Mouse (Mus musculus): ENCODE measurements around the gene Rft1.

Rft1 gene

GRCm38 (mm10) chr14:30653943-30654659 is at the start of gene Rft1:
Rft1 (plus strand) TSS chr14:30654360.
- DNase-seq (ENCODE audit: low spot score) = peak; percentile 93

- no peak for DNase-seq (ENCODE audit: low spot score)
Measured at GRCm38 (mm10) chr14:30606817-30607216, 47.3 kb upstream of the Rft1 start.

DNA sequence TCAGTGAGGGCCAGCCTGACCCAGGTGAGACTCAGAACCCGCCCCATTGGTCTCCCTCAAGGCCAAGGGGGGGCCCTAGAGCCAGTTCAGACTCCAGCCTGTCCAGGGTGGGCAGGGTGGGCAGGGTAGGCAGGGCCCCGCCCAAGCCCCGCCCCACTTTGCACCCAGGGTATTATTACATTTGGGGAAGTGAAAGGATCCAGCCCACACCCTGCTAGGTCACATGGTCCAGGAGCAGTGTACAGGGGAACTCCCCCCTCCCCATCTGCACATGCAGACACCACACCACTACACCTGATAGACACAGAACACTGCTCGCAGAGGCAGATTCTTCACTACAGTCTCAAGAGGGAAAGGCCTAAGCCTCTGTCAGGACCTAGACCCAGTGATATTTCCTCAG is 46.5 kb upstream of the Rft1 start:
- no peak for DNase-seq (ENCODE audit: low spot score)

DNA sequence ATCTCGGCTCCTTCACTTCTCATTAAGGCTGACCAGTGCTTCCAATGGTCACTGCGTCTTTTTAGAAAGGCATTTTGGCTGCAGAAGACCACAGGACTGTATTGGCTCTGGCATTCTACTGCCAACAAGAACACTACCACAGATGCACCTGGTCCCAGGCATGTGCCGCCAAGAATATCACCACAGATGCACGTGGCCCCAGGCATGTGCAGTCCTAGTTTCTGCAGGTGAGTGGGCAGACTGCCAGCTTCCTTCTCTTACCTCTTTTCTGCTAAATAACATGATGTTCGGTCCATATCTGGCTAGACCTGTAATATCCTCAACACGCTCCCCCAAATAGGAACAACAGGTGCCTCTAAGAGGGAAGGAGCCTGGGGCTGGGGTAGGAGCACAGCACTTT is 46.0 kb upstream of the Rft1 start:
- no peak for DNase-seq (ENCODE audit: low spot score)

- no peak for DNase-seq (ENCODE audit: low spot score)
Measured at GRCm38 (mm10) chr14:30609499-30609898, 44.7 kb upstream of the Rft1 start.

DNA sequence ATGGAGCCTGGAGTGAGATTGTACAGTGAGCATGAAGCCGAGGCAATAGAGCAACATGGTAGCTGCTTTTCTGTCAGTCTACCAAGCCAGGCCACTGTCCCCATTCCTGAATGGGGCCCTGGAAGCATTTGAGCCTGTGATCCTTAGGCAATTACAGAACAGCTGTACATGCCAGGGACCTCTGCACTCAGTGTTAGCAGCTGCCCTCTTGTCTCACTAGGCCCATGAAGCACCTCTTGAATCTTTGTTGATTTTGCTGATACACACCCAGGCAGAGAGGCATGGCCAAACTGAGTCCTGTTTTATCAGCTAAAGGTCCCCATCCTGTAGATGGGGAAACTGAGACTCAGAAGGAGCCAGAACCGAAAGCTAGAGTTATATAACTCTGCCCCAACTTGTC is 43.9 kb upstream of the Rft1 start:
- DNase-seq (ENCODE audit: low spot score) = no peak

- DNase-seq (ENCODE audit: low spot score) = no peak
Measured at GRCm38 (mm10) chr14:30610940-30611339, 43.2 kb upstream of the Rft1 start.

DNA sequence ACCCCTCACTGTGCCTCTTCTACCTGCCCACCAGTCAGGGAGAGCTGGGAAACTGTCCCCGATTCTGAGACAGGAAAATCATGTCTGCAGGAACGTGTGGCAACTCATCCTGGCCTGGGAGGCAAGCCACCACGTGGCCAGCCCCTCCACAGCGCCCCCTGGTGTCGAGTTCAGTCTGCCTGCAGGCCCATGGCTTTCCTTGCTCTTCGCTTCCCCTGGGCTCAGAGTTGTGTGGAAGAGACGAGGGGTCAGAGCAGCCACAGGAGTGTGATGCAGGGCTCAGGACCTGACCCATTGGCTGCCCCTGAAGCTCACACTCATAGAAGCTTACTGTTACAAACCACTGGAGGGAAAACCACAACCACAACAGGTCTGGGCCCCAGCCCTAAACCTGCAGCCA is 41.6 kb upstream of the Rft1 start:
- DNase-seq (ENCODE audit: low spot score) = no peak

- no peak for DNase-seq (ENCODE audit: low spot score)
Measured at GRCm38 (mm10) chr14:30612962-30613715, 41.0 kb upstream of the Rft1 start.

- DNase-seq (ENCODE audit: low spot score) = no peak
Measured at GRCm38 (mm10) chr14:30616751-30617150, 37.4 kb upstream of the Rft1 start.

DNA sequence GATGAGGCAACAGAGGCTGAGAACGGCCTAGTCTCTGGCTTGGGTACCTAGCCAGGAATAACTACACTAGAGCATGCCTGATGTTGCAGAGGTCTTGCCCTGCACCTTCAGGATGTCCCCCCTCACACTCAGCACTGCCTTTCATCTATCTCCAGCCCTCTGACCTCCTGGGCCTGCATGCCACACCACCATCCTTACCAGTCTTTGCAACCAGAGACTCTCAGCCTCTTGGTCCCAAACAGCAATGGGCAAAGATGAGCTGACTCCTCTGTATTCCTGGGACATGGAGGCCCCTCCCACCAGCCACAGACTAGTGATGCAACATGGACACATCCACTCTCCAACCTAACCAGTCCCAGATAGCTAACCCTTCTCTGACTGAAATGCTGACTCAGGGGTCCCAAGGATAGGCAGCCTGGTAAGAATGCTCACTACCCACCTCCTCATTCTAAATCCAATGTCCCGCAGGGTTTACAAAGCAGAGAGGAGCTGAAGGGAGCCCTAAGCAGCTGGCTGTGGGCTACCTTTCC is 35.3 kb upstream of the Rft1 start:
- DNase-seq (ENCODE audit: low spot score) = no peak

DNA sequence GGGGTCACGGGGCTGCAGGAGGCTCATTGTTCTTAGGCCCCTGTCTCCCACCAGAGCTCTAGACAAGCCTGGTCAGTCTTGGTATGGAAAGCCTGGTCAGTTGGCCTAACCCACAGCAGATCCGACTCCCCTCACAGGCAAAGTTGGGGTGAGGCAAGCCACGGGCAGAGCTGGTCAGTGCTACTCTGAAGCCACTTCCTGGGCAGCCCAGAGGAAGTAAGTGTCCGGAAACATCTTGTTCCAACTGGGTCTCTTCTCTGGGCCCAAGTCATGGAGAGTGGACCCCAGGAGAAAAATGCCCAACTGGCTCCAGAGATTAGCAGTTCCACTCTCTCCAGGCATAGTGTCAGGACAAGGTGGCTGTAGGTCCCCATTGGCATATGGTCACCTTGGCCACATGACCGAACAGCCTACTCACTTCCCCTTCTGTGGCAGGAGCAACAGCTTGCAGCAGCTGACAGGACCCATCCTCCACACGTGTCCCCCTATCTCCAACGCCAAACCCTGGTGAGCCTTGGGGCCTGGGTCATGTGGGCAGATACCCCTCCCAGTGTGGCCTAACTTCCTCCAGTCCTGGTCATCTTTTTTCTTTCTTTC is 34.1 kb upstream of the Rft1 start:
- no peak for DNase-seq (ENCODE audit: low spot score)

GRCm38 (mm10) chr14:30622130-30622529 is 32.0 kb upstream of the Rft1 start:
- no peak for DNase-seq (ENCODE audit: low spot score)

DNA sequence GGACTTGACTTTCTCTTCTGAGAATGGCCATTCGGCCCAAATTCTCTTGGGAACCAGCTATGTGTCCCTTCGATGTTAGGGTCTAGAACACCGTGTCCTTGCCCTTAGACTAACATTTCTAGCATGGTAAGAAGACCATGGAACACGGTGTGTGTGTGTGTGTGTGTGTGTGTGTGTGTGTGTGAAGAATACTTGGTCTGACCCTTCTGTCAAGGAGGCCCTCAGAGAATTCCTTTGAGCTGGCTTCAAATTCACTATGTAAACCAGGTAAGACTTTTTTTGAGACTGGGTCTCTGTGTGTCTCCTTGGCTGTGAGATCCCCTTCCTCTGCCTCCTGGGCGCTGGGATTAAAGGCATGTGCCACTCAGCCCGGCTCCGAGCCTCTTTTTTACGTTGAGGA is 31.6 kb upstream of the Rft1 start:
- DNase-seq (ENCODE audit: low spot score) = no peak

- no peak for DNase-seq (ENCODE audit: low spot score)
Measured at GRCm38 (mm10) chr14:30624277-30624721, 29.9 kb upstream of the Rft1 start.

DNA sequence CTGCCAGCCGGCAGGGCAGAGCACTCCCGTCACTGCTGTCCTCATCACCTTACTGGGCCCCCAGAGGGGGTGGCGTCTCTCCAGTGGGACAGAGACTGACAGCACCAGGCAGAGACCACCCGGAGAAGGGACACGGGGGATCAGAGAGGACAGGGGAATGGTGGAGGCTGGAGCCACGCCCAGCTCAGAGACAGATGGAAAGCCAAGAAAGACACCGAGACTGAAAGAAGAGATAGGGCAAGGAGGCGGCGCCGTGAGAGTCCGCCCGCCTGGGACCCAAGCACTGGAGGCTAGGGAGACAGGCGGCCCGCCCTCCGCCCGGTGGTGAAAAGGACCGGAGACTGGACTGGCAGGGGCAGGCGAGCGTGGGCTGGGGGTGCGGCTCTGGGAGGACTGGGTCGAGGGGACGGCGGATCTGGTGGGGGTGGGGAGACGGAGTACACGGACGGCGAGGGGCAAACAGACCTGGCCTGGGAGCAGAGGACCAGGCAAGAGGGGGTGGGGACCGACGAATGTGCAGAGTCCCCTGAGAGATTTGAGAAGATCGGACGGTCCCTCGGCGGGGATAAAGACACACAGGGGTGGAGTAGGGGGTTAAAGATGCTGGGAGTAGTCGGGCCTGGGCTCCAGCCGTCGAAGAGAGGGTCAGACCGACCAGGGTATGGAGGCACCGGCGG is 28.9 kb upstream of the Rft1 start:
- DNase-seq (ENCODE audit: low spot score) = no peak

GRCm38 (mm10) chr14:30625856-30626726 is 28.1 kb upstream of the Rft1 start, which contains the start of gene Prkcd:
Prkcd (minus strand) TSS chr14:30626210.
- no peak for DNase-seq (ENCODE audit: low spot score)

DNA sequence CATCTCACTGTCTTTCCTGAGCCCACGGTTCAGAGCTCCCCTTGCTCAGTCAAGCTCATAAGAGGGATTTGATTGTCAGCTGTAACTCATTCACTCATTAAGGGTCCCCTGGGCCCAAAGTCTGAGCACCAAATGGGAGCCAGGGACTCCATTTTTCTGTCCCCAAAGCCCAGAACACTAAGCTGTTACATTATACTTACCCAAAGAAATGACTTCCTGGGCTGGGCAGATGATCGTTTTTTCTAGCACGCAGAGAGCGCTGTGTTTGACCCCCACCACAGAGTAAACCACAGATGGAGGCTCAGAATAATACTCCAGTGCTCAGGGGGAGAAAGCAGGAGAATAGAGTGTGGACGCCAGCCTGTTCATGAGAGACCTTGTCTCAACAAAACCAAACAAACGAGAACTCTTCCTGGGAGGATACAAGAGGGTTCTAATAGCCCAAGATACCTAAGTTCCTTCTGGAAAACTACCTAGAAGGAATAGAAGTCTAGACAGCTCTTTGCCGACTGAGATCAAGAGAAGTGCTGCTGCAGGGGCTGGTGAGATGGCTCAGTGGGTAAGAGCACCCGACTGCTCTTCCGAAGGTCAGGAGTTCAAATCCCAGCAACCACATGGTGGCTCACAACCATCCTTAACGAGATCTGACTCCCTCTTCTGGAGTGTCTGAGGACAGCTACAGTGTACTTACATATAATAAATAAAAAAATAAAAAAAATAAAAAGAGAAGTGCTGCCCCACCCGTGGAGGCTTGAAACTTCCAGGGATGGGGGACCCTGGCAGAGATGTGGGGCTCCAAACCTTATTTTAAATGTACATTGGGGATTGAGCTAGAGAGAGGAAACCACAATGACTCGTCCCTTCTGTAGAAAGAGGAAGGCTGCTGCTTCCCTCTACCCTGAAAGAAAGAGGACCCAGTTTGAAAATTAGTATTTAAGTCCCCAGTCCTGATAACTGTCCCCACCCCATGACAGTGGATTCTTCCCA is 27.1 kb upstream of the Rft1 start:
- DNase-seq (ENCODE audit: low spot score) = no peak

- no peak for DNase-seq (ENCODE audit: low spot score)
Measured at GRCm38 (mm10) chr14:30628235-30628634, 25.9 kb upstream of the Rft1 start.

DNA sequence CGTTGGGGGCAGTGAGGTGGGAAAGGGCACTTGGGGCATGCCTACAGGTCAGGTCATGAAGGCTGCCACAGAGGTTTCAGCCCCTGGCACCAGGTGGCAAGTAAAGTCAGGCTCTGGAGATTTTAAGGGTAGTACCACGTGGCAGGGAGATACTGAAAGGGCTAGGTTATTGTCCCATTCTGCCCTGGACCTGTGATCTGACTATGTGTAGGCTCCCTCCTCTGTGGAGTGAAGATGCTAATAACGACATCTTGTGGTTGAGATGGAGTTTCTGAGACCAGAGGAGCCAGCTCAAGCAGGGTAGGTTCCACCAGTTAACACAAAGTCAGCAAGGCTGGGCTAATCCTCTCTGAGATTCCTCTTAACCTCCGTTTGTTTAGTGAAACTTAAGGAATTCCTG is 24.3 kb upstream of the Rft1 start:
- DNase-seq (ENCODE audit: low spot score) = no peak
